Mouse (Mus musculus) heart, adult 18-20 months (tissue): ENCODE results near the gene Dpy30. TPM values are rescaled to one million over a fixed set of nuclear protein-coding genes. Genes with fewer than 3 reads are reported as not detected.

ENCODE experiments used
- DNase-seq, 2 experiments: peaks; one replicate each; pipeline ENCODE4 v3.0.0; 2021 to 2022; ENCODE audit warnings: mixed read lengths in 1 of 2
- total RNA-seq, 2 experiments: library from RNA; stranded (reverse); gene quantifications; 2 replicates each; pipeline ENCODE4 v1.2.3; 2021

Dpy30 gene
- total RNA-seq, 2 experiments from 2014 or later: 36.5 to 48.4 TPM

DNA sequence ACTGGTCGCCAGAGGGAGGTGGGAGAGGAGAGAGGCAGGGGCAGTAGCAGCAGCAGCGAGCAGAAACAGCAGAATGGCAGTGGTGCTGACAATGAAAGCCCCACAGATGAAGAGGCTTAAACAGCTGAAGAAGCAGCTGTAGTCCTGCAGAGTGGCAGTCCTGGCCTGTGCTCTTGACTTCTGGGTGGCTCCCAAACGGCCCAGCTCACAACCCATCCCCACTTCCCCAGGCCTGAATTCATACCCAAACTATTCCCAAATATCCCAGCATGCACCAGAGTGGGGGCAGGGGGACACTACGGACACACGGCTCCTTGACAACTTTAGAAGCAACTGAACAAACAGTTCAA is 58.6 kb downstream of the Dpy30 start:
- DNase-seq: peak in 1 of 2 experiments; percentile 40

DNA sequence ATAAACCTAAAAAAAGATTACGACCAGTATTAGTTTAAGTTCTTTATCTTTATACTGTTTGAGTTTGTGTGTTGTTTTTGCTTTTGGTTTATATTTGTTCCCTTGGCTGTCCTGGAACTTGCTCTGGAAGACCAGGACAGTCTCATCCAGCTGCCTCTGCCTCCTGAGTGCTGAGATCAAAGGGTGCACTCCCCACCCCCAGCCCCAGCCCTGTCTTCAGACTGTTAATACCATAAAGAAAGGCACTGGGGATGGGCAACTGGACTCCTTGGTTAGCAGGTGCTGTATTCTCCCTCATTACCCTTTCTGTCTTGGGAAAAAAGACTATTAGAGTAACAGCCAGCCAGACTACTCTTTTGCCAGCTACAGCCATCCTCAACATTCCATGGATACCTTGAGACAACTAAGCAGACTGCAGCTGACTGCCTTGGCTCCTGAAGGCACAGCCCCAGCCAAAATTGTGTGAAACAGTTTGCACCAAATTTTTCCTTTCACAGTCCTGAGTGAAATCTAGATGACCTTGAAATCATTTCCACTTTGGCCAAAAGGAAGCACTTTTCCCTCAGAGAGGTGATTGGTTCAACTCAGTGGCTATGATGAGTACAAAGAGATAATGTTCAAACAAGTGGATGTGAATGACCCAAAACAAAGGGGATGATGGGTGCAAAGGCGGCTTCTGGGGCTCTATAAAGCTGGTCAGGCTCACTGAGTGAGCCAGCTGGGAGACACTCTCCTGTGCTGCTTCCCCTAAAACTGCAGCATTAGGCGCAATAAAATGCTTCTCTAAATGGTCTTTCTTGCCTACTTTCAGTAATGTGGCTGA is 59.2 kb downstream of the Dpy30 start:
- peak; percentile 37 to 47 for DNase-seq

DNA sequence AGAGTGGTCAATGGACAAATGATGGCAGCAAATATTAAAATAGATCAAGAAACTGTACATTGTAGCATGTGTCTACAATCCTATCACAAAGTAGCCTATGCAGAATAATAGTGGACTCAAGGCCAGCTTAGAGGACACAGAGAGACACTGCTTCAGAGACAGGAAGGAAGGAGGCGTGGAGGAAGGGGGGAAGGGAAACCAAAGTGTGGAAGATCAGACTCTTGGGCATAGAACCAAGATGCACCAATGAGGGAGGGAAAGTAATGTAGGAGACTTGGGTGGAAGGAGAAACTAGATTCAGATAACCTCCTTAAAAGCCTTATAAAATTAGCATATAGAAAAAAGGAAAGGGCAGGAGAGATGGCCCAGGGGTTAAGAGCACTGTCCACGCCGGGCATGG is 61.3 kb downstream of the Dpy30 start:
- DNase-seq: peak in 1 of 2 experiments; percentile 15

Other genes with a start within 250 kb of the Dpy30 start
- gene Memo1, start 28.4 kb downstream of the Dpy30 start, total RNA-seq: 10 to 100 TPM; 57.4 to 63.2 TPM
- gene Spast, start 15.0 kb upstream of the Dpy30 start, total RNA-seq: 10 to 100 TPM; 29.9 to 32.4 TPM
- 1 to 10 TPM; 6.6 to 7.7 TPM for gene Slc30a6, start 71.7 kb upstream of the Dpy30 start, total RNA-seq
- under 1 TPM; 0.22 to 0.36 TPM for gene Nlrc4, start 135.2 kb upstream of the Dpy30 start, total RNA-seq
- gene Yipf4, start 165.5 kb upstream of the Dpy30 start, total RNA-seq: 10 to 100 TPM; 71.6 to 77.8 TPM
- 10 to 100 TPM; 62.2 to 72.5 TPM for gene Birc6, start 204.4 kb upstream of the Dpy30 start, total RNA-seq